Mouse (Mus musculus) activated CD4-positive, CD25-positive, alpha-beta regulatory T cell, adult 4 months (primary cell): ENCODE measurements around the gene Lama2. TPM values are rescaled to one million over a fixed set of nuclear protein-coding genes. Genes with fewer than 3 reads are reported as not detected.

Experiments
- ATAC-seq: one replicate; pipeline ENCODE4 v1.8.0; 2017
- polyA plus RNA-seq, 2 experiments: library from polyadenylated mRNA; unstranded; fragments of 100-300 nt; shearing (Covaris generic); gene quantifications; one replicate each; pipeline ENCODE4 v1.2.1; 2017

Gene Lama2
- polyA plus RNA-seq, 2 experiments from 2014 or later = 0.46 TPM; not detected in 1

DNA sequence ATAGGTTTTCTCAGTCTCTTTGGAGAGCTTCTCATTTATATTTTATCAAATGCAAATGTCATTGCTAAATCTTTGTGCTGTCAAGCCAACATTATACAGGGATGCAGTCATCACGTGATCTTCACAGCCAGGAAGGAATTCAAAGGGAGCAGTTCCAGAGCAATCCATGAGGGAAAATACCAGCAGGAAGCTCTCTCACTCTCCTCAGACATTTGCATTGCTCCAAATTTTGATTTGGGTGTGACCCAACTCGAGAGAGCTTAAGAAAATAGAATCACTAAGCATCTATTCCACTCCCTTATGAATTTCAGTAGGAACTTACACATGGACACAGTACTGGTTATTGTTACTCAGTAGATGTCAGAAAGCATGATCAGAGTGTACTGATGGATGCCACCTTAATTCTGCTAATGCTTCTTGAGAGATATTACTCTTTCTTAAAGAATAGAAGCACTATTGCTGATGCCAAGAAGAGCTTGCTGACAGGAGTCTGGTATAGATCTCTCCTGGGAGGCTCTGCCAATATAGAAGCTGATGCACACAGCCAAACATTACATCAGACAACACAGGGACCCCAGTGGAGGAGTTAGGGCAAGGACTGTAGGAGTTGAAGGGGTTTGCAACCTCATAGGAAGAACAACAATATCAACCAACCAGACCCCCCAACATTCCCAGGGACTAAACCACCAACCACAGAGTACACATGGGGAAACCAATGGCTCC lies 236.5 kb downstream of the Lama2 start:
- ATAC-seq = no peak

DNA sequence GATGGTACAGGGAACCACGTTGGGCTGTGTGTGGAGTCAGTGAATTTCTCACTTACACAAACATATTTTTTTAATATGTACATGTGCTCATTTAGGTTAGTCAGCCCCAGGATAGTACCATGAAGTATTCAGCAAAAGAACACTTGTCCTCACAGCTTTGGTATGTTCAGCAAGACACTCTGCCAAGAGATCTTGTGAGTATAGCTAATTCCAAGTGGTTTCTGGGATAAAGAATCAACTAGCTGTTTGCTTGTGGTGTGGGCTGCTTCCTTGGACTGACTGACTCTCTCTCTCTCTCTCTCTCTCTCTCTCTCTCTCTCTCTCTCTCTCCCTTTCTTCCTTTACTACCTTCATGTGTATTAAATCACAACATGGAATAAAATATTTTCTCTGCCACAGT lies 241.3 kb downstream of the Lama2 start:
- ATAC-seq = no peak

DNA sequence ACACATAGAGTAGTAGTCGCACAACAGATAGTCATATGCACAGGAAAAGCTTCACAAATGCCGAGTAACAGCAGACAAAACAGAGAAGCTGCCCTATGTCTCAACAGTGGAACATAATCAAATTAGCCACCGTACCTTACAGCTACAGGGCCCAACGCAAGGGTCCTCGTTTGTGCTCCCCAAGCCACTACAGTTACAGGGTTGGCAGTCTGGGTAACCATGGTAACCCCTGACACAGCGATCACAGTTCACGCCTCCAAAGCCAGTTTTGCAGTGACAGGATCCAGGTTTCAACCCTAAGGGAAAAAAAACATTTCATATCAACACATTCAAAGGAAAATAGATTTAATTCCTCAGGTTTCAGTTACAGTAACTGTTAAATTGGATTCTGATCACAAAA lies 275.3 kb downstream of the Lama2 start:
- ATAC-seq = no peak

DNA sequence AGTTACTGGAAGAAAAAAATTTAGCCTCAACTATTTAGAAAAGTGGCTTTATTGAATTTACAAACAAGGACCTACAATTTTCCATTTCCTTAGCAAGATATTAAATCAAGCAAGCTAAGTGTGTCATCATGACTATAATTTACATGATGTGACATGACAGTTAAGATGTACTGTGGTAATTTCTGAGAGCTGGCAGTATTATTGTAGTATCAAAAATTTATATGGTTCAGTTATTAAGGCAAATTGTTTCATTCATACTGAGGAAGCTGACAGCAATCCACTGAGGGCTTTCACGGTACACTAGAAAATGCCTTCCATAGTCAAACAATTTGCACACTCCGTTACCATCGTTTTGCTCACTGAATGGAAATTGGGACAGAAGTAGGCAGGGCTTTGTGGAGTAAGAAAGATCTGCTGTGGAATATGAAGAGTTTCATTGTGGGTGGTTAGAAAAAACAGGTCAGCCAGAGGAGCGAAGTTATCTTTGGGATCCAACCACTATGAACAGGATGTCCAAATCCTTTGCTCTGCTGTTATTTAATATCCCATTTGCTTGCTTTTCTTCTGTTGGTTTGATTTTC lies 297.1 kb downstream of the Lama2 start:
- ATAC-seq = no peak

DNA sequence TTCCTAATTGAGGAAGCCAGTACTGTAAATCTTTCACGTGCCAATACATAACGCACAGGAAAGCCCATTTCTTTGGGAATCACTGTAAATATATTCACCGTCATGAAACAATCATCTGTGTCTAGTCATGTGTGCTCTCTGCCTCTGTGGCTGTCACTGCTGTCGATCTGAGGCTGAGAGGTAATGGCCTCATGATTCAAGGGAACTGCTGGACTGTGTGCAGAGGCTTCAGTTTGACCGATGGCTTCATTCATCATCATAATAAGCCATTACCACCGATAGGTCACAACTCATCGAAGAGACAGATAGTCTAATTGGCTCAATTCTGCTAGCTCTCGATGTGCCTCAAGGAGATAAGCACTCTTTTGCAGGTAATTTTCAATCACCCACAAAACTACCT lies 312.1 kb downstream of the Lama2 start:
- ATAC-seq = no peak

DNA sequence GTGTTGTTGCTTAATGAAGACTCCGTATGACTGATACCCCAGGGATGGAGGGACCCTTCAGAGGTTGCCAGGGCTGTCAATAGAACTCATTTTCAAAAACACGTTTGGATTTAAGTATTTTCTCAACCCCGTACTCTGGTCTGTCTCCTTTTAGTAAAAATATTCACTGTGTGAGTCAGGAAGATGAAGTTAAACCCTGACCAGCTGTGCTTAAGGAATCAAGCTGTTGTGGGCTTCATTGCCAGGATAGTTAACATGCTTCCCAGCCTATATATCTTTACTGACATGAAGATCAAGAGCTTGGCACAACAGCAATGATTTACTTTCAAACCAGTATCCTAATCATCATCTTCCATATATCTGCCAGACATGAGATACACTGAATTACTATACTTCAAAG lies 314.3 kb downstream of the Lama2 start:
- ATAC-seq = no peak

DNA sequence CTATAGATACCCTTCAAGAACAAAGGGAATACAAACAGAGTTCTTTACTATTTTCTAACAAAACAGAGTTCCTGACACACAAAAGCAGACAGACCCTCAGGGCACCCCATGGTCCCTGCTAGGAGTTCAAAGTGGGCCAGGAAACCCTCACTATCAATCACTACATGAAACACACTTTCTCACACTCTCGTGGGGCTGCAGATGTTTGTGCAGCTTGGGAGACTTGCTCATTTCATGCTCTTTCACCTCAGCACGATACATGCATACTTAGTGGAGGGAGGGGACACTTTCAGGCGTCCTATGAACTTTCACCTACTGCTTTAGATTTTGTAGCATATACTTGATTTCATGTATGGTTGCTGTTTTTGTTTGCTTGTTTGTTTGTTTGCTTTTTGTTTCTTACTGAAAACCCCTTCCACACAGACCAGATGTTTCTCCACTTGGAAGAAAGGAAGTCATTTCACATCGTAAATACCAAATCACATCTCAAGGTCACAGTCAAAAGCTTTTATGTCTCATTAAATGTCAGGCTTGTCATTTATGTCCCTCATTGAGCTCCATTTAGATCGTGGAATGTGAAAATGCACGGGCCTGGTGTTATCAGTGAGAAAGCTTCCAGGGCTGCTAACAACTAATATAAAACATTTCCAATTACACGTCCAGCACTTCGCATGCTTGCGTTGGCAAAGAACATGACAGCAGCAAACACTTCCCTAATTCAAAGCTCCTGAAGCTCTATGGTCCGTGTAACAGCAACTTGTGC lies 334.3 kb downstream of the Lama2 start:
- ATAC-seq = no peak

DNA sequence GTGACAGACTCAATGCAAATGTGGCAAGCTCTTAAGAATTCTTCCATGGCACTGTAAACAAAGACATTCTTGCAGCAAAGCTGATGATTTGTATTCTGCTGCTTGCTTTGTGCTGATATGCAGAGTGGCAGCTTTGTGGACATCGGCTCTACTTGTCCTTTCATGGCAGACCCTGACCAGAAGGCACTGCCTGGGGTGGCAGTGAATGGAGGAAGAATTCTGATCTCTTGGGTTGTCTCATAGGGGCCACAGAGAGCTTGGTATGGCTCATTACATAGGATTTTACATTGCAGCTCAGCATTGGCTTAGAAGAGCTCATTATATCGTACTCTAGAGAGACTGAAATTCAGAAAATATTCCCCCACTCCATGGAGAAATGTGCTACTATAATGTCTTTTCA lies 352.1 kb downstream of the Lama2 start:
- ATAC-seq = no peak

DNA sequence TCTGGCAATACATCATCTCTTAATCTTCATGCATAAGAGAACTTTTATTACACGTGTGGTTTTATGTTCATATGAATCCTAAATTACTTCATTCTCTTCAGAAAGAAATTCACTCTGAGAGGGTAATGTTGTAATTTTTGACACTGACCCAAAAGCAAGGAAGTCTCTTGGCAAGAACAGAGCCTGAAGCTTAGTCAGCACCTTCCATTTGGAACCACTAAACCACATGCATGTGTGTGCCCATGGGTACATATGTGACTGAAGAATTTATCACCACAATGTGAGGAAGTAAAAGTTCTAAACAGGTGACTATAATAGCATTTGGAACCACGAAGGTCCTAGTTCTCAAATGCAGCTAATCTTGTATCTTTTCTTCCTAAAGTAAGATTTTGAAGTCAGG lies 353.7 kb downstream of the Lama2 start:
- ATAC-seq = no peak

DNA sequence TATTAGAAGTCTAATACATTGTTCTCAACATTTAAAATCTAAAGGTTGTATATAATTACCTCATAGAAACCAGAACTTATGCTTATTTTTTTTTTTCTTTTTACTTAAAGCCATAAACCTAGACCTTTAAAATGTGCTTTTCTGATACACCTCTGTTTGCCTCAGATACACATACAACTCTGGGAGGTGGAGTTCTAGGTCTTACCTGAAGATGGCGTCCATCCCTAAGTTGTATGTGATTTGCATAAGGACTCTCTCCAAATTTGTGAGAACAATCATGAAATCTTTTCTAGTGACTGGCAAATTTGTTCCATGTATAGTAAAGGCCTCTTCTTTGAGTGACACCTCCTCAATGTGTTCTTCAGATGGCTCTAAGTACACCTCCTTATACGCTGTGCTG lies 354.8 kb downstream of the Lama2 start:
- ATAC-seq = no peak

DNA sequence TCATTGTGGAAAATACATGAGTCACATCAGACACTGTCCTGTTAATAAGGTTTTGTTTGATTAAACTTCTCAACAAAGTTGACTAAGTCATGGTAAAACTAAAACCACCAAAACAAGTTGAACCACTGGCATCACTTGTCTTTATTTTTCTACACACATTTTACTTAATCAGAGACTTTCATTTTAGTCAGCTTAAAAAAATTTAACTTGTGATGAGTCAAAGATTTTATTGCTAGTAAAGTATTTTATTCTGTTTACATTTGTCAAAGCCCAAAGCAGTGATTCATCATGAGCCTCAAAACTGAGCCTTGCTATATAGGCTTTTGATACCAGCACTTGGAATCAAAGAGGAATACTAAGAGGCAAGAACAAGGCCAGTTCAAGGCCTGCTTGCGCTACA lies 369.8 kb downstream of the Lama2 start:
- ATAC-seq = no peak

DNA sequence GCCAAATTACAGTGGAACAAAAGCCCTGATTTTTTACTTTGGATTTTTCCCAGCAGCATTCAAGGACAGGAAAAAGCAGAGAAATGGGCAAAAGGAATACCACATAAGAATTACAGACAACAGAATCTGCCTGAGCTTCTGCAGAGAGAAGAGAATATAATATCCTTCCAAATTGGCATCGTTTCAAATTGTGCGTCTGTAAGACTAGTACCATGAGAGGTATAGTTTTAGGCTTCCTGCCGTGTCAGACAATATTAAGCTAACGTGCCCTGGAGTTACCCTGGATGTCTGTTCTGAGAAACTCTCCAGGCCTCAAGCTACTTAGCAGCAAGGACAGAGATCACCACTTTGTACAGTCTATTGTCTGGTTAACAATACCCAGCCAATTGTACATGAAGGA lies 384.8 kb downstream of the Lama2 start:
- ATAC-seq = no peak

DNA sequence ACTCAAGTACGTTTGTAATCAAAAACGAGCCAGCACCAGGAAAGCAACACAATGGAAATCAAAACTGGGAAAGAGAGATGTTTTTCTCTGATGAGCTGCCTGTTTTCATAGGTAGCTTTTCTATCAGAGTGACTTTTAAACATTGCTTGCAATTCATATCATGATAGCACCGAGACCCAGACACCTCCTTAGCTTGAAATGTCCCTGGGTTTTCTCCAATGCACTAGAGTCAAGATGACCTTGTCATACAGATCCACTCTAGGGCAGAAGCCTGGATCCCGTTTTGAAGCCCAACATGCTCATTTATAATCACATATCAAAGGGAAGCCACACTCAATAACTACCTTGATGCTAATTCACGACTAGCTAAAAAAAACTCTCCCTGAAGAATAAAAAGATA lies 386.0 kb downstream of the Lama2 start:
- ATAC-seq = no peak

DNA sequence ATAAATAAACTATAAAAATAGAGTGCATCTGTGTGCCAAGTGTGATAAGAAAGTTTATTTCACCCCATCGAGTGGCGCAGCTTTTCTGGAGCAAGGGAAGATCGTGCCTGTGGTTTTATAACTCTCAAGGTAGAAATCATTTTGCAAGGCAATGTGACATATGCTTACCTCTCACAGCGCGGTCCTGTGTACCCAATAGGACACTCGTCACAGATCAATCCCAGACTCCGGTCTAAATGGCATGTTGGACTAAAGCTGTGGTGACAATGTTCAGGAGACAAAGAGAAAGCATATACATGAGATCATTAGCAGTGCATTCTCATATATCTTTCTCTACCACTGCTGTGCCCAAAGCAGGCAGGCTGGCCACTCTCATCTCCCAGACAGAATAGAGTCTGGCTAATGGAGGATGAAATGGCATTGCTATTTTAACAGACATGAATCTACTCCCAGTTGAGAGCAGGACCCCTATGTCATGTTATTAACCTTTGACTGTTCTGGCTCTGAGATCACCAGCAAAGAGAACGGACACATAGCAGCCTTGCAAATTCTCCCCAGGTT lies 395.7 kb downstream of the Lama2 start:
- ATAC-seq = no peak

DNA sequence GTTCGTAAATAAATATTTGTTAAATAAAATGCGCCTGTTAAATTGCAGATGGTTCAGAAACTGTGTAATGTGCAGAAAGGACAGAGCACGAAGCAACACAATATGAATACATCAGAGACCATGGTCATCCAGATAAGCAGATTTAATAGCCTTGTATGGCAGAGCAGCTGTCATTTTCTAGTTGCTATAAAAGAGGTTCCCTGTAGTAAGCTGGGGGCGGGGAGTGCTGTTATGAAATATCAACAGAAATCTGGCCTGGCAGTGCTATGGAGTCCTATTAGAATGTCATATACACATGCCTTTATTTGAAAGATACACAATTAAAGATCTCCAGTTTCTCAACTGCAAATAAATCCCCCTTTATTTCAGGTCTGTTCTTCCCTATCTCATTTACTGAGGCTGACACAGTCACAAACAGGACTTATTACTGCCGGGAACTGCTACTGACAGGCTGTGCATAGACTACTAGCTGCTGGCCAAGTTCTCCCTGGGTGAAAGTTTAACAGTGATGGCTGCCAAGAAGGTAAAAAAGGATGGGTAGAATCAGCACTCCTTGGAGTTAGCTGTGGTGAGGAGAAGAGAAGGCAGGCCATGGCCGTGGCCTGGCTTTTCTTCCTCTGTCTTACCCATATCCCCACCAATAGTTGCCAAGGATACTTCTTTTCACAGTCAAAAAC lies 396.8 kb downstream of the Lama2 start:
- no peak for ATAC-seq

DNA sequence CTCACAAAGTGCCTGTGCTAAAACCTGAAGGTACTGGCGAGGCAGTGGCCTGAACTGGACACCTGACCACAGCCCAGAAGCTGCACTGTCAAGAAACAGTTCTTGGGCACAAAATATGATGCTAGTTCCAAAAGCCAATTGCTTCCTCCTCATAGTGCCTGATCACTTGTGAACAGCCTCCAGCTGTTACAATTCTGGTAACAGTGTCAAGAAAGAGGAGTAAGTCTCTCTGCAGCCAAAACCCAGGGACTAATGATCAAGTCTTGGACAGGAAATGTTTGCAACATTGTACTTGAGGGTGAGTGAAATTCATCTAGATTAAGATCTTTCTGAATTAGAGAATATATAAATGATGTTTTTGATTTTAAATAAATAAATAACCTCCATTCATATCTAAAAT lies 399.9 kb downstream of the Lama2 start:
- ATAC-seq = no peak

DNA sequence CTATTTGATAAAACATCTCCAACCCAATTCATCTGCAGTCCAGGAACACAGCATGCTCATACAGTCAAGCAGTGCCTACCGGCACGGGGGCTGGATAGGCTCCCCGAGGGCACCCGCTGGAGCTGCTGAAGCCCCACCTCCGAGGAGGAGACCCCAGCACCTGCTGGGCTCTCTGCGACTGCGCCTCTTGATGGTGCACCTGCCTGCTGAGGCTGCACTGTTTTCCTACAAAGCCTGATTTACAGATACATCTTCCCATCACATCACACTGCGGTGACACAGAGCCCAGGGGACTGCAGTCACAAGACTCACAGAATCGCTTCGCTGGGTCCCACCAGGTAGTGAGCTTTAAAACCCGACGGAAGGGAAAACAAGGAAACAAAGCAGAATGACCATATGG lies 412.2 kb downstream of the Lama2 start:
- no peak for ATAC-seq

DNA sequence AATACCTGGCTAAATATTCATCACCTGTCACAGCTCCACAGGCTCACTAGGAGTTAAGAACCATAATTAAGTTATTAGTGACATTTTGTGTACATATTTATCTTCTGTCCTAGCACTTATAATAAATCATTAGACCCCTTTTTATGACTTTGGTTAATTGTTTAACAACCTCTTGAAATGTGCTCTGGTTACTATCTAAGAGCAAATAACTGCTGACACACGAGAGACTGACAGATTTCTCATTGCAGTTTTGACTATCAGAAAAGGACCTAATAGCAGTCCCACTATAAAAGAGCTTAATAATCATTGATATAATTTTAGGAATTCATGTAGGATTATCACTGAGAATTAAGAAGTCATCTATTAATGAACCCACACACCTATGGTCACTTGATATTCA lies 421.1 kb downstream of the Lama2 start:
- no peak for ATAC-seq

DNA sequence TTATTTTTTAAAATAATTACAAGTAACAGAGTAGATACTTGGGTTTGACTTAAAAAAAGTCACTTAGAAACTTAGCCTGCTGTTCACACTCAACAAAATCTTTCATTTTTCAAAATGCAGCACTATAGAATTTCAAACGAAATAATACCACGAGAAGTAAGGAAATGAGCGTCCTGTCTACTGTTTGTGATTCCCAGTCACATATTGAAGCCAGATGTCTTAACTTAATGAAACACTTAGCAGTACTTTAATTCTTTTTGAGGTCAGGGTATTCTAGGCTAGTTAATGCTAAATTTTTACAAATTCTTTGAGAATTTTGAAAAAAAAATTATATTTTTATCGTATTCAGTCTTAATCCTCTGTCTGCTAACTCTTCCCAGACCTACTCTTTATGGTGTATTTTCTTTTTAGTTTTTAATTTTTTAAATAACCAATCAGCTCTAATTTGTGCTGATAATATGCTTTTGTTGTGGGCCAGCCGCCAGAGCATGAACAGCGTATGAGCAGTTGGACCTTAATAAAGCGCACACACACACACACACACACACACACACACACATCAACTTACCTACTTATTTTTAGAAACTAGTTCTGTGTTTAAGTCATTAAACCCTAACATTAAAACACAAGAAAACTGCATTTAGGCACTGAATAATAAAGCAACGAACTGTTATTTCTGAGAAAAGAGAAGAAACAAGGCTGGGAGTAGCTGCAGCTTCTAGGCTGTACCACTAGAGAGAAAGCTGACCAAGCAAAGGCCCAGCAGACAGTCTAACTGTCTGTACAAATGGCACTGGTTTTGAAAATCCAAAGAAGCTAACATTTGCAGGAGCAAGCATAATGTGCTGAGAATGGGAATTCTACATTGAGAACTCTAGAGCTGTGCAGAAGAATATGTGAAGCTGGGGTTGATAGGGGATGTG lies 425.3 kb downstream of the Lama2 start:
- ATAC-seq = no peak

DNA sequence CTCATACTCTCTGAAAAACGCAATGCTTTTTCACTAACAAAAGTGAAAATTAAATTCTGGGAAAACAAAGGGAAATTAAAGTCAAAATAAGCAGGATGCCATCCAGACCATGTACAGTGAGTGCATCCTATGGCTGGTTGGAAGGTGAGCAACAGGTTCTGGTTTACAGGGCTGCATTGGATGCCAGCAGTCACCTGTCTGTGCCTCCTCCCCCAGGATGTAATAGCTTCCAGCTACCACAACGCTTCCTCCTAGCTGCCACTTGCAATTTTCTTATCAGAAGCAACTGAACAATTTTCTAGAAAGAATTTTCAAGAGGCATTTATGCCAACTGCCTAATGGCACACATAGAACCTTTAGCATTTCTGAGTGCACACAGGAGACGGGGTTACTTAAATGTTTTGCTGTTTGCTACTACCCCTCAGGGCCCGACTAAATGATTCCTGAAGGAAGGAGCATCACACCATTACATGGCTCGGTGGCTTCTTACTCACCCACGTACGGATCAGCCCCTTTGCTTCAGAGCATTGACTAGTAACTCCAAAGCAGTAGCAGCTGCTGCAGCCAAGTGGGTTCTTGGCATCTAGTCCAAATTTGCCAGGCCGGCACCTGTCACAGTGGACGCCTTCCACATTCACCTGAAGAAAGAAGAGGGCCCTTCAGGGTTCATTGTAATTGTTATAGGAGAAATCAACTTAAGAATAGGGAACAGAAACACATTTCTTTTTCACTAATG lies 430.8 kb downstream of the Lama2 start:
- ATAC-seq = no peak

DNA sequence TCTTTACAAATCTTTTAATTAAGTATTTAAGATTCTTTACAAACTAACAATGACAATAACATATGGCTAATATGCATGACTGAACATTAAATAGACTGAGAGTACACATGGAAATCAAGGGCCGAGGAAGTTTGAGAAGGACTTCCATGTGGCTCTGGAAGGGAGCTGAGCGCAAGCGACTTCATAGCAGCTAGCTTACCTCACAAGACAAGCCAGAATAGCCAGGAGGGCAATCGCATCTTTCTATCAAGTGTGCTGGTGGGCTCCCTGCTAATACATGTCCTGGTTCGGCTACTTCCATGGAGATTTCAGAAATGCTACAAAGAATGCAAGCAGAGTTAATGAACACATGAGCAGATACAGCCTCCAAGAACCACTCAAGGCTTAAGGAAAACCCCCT lies 435.4 kb downstream of the Lama2 start:
- no peak for ATAC-seq
